Mouse (Mus musculus) small intestine, adult 2 months (tissue): ENCODE results near the gene Cib4.

Source experiments
- CTCF ChIP-seq: fragments of 200-500 bp; IDR thresholded peaks from 2 replicates; pipeline ENCODE4 v1.5.1; 2012; ENCODE audit warnings: low read depth, mild to moderate bottlenecking, control low read depth, inconsistent platforms, low read length, moderate library complexity, mixed read lengths; ENCODE audit not compliant: insufficient replicate concordance, insufficient read length; ENCODE audit errors: extremely low read depth
- POLR2A ChIP-seq: fragments of 200-500 bp; IDR thresholded peaks from 2 replicates; pipeline ENCODE4 v1.6.1; 2012; ENCODE audit warnings: low read depth, mild to moderate bottlenecking, control low read depth, inconsistent platforms, low read length, moderate library complexity

DNA sequence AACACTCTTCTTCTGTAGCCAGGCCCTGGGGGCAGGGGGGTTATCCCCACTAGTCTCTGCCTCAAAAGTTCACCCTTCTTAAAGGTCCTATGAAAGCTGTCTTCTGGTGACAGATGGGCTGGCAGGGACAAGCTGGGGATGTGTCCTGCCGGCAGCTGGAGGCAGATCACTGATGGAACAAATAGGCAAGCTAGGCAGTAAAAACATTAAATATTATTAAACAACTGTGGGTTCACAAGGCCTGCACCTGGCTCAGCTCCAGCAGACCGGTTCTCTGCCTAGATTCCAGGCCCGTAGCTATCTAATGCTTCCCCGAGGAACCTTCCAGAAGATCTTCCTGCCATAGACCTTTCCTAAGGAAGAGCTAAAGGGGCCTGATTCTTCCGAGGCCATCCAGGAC is 27.5 kb downstream of the Cib4 start:
- TF ChIP-seq POLR2A (no peak), CTCF (no peak)
